Mouse (Mus musculus): ENCODE data around the gene Glra3.

DNA sequence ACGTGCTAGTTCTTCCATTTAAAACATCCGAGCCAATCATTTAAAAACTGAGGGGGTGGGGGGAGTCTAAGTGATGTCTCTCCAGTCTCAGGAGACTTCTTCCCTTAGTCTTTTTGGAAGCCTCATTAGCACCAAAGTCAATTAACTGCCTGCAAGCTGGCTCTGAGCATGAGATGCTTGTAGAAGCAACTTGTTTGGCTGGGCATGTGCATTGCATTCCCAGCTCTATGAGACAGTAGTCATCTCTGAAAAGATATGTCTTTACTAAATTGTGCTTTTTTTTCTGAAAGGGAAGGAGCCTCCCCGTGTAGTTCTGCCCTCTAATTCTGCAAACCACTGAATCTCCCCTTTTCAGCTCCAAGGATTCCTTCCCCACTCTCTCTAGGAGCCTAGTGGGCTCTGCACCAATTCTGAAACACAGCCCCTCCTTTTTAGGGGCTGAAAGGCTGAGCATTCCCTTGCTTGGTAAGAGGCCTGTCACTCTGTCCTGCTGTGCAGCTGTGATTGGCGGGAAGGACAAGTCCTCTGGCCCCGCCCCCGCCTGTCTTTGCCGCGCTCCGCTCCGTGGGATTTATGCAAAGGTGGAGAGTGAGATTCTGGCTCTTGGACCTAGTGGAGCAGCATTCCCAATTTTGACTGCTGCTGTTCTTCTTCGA, at the start of gene Glra3:
- TF ChIP-seq GATA1 (IDR thresholded peaks at IDR 0.05; ENCODE audit: borderline replicate concordance, low read length) (no peak), FLI1 (IDR thresholded peaks at IDR 0.05; ENCODE audit: low read length) (no peak)
